Comparison of ENCODE assay signal across 21 mouse cellular contexts in genomic region chr13:117185329-117185728, GRCm38 (mm10). TPM values are rescaled to one million over a fixed set of nuclear protein-coding genes. Genes with fewer than 3 reads are reported as not detected.
"Had no signal": no experiment of that assay in that cellular context is flagged by ENCODE, and none has a peak within 500 bp of the region (broad histone marks: within the 10 kb centered on the region; RNA-seq: fewer than 3 reads in every experiment).

No protein-coding gene starts in this region.

- DNase-seq: kidney, adult 18-20 months; kidney, adult 9 months; kidney, postnatal 14 days; layer of hippocampus, adult 9-11 months; liver, embryonic 13.5 days; lung, adult 2 months; lung, postnatal 14 days; retina, postnatal 1 day; right cerebral cortex, postnatal 25 days; spleen, adult 18-20 months; thymus, postnatal 25 days had no signal

- H3K9ac ChIP-seq: liver, embryonic 13.5 days; neural tube, embryonic 13.5 days; stomach, embryonic 15.5 days had no signal

- H3K36me3 ChIP-seq: liver, embryonic 13.5 days; neural tube, embryonic 13.5 days; stomach, embryonic 15.5 days had no signal

- H3K4me2 ChIP-seq: liver, embryonic 13.5 days; neural tube, embryonic 13.5 days; stomach, embryonic 15.5 days had no signal

- H3K27ac ChIP-seq: layer of hippocampus, adult 2 months; liver, embryonic 13.5 days; macrophage; neural tube, embryonic 13.5 days; stomach, embryonic 15.5 days had no signal

- H3K9me3 ChIP-seq: liver, embryonic 13.5 days; neural tube, embryonic 13.5 days; stomach, embryonic 15.5 days had no signal

- H3K4me3 ChIP-seq: layer of hippocampus, adult 2 months; liver, embryonic 13.5 days; myocyte; neural tube, embryonic 13.5 days; stomach, embryonic 15.5 days had no signal

- ATAC-seq: intestine, embryonic 16.5 days had no signal

- H3K27me3 ChIP-seq: liver, embryonic 13.5 days; neural tube, embryonic 13.5 days; stomach, embryonic 15.5 days had no signal

- H3K4me1 ChIP-seq: liver, embryonic 13.5 days; neural tube, embryonic 13.5 days; stomach, embryonic 15.5 days had no signal

RNA-seq across cellular contexts. Expression of gene Gm17509, which starts 35.5 kb away (rescaled TPM):
- total RNA-seq: monocyte, adult 5-6 weeks had no signal
- polyA plus RNA-seq: intestine, embryonic 16.5 days; large intestine, adult 2 months; liver, adult 2 months; liver, embryonic 13.5 days; lung, embryonic 16.5 days; stomach, embryonic 15.5 days had no signal
